Mouse (Mus musculus) stomach, postnatal 0 days (tissue): ENCODE measurements around the gene Cacnb4.

Source experiments
- CTCF ChIP-seq: IDR thresholded peaks from 2 replicates; pipeline ENCODE4 v1.5.1; 2016; ENCODE audit warnings: antibody characterized with exemption, low read depth, mild to moderate bottlenecking, moderate library complexity
- EP300 ChIP-seq: optimal IDR thresholded peaks from 2 replicates; pipeline ENCODE3; 2016; ENCODE audit warnings: antibody characterized with exemption

DNA sequence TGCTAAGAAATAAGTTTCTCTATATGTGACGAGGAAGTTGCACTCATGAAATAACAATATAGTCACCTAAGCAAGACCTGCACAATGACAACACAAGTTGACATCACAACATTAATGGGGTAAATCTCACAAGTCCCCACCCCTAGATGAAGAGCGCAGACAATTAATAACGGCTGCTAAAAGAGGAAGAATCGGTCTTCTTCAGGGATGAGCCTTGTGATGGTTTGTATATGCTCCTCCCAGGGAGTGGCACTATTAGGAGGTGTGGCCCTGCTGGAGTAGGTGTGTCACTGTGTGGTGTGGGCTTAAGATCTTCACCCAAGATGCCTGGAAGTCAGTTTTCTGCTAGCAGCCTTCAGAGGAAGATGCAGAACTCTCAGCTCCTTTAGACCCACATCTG is 70.3 kb downstream of the Cacnb4 start:
- no peak for TF ChIP-seq CTCF
- TF ChIP-seq EP300: no peak
